Mouse (Mus musculus) liver, postnatal 0 days (tissue): ENCODE results near the gene Cxcl10. TPM values are rescaled to one million over a fixed set of nuclear protein-coding genes. Genes with fewer than 3 reads are reported as not detected.

ENCODE experiments used
- ATAC-seq: fragments of 200-750 bp; cut with Nextera tagmentation; 2 replicates; pipeline ENCODE4 v1.8.0; 2017; ENCODE audit warnings: mild to moderate bottlenecking, moderate library complexity
- DNase-seq: peaks from one replicate; pipeline ENCODE4 v3.0.0-alpha.2; 2016
- H3K27ac ChIP-seq: fragments of 300-500 bp; sonication (generic); 2 replicates; pipeline ENCODE4 v1.5.1; 2014; ENCODE audit warnings: antibody characterized with exemption, moderate library complexity, mild to moderate bottlenecking, low read depth
- H3K27me3 ChIP-seq: fragments of 300-500 bp; sonication (generic); 2 replicates; pipeline ENCODE4 v1.6.1; 2014; ENCODE audit warnings: low read length, control low read depth, mixed read lengths; ENCODE audit not compliant: insufficient read depth
- H3K36me3 ChIP-seq: fragments of 300-500 bp; sonication (generic); replicated peaks from 2 replicates; pipeline ENCODE4 v1.6.1; 2014; ENCODE audit warnings: mild to moderate bottlenecking, control low read depth, low read length, moderate library complexity, mixed read lengths; ENCODE audit not compliant: insufficient read depth
- H3K4me1 ChIP-seq: fragments of 300-500 bp; sonication (generic); 2 replicates; pipeline ENCODE4 v1.6.1; 2014; ENCODE audit warnings: antibody characterized with exemption, mild to moderate bottlenecking, control low read depth; ENCODE audit not compliant: insufficient read depth
- H3K4me2 ChIP-seq: fragments of 300-500 bp; sonication (generic); 2 replicates; pipeline ENCODE4 v1.6.1; 2014; ENCODE audit warnings: low read depth, mild to moderate bottlenecking, low read length, moderate library complexity, mixed read lengths
- H3K4me3 ChIP-seq: fragments of 300-500 bp; sonication (generic); 2 replicates; pipeline ENCODE4 v1.5.1; 2014; ENCODE audit warnings: low read depth, low read length
- H3K9ac ChIP-seq: fragments of 300-500 bp; sonication (generic); replicated peaks from 2 replicates; pipeline ENCODE4 v1.6.1; 2014; ENCODE audit warnings: mild to moderate bottlenecking, moderate library complexity
- H3K9me3 ChIP-seq: fragments of 300-500 bp; sonication (generic); 2 replicates; pipeline ENCODE4 v1.6.1; 2016; ENCODE audit warnings: mild to moderate bottlenecking, control low read depth, low read length, mixed read lengths
- CTCF ChIP-seq: sonication (generic); IDR thresholded peaks from 2 replicates; pipeline ENCODE4 v1.5.1; 2016; ENCODE audit warnings: antibody characterized with exemption, low read depth
- EP300 ChIP-seq: IDR thresholded peaks from 2 replicates; pipeline ENCODE4 v1.6.1; 2016; ENCODE audit warnings: antibody characterized with exemption, low read depth, mild to moderate bottlenecking
- WGBS: fragments of 180-500 bp; shearing (Covaris S2); extraction: QIAGEN DNeasy Blood & Tissue Kit; methylation state at CpG from one replicate; pipeline ENCODE4 v1.1.7; 2014; ENCODE audit not compliant: insufficient replicate concordance; 5-methylcytosine and 5-hydroxymethylcytosine counted together
- polyA plus RNA-seq: library from polyadenylated mRNA; unstranded; fragments of >200 nt; fragmentation: Nextera tagmentation; extraction: Ambion mirVana; gene quantifications from 2 replicates; pipeline ENCODE4 v1.2.1, GENCODE M21; 2015

Gene Cxcl10
- polyA plus RNA-seq, 1 experiment from 2014 or later = 7.5 TPM

DNA sequence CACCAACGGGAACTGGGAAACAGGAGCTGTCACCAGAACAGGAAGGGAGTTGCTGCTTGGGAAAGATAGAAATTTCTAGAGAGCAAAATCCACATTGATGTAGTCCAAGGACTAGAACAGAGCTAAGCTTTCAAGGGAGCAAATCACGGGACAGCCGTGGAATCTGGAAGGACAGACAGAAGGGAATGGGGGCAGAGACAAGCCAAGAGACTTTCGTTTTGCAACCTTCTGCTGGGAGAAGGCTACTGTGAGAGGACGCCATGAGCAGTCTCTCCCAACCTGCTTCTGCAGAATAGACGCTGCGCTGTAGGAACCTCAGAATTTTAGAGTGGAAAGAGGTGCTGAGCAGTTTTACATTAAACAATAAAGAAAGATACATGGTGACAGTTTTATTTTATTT, 1.0 kb upstream of the Cxcl10 start:
- no peak for ATAC-seq

DNA sequence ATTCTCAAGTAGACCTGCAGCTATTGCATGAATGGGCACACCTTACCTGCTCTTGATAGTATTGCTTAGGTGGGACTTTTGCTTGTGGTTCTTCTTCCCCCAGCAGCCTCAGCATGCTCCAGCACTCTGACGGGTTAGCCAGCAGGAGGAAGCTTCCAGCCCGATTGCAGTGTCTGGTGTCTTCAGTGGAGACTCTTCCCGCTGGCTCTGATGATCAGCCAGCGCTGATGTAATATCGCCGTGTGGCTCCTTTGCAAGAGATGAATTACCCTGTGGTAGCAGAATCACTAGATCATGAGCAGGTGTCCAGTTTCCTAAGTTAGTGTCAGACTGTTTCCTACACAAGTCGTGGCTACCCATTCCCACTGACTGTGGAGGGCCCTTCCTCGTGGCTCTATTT, 3.7 kb downstream of the Cxcl10 start:
- no peak for DNase-seq
- H3K27ac ChIP-seq = no peak overlapping the region

More for the DNA sequence above, 1.0 kb upstream of the Cxcl10 start:
- no peak overlapping the region for H3K4me3 ChIP-seq
- no peak for TF ChIP-seq EP300
- H3K27ac ChIP-seq = 0 out of 2 replicates have a peak overlapping the region, but pooled peaks have one; percentile 2
- no peaks in the 10 kb centered on the region for H3K36me3 ChIP-seq
- peaks cover 19% of the 10 kb centered on the region for H3K4me1 ChIP-seq
- H3K9me3 ChIP-seq = no peaks in the 10 kb centered on the region
- H3K4me2 ChIP-seq = 0 out of 2 replicates have a peak overlapping the region, but pooled peaks have one; percentile 51
- H3K9ac ChIP-seq = no peak overlapping the region
- no peaks in the 10 kb centered on the region for H3K27me3 ChIP-seq
- WGBS = 66% methylated on average over 7 of the region's 7 CpGs
- no peak for DNase-seq

DNA sequence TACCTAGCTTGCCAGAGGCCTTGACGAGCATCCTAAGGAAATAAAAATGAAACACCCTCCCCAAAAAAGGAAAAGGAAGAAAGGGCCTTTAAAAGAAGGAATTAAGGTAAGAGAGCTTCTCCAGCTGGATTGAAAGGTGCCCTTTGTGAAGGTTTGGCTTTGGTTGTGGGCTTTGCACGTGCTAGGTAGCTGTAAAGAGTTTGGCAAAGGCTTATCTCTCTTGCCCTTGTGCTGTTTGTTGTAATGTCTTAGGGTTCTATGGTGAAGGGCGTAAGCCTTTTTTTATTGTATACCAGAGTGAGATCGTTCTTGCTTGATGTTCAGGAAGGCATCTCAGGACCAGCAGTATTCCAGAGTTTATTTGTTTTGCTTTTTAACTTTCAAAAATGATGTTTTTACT, 8.1 kb downstream of the Cxcl10 start:
- Histone ChIP-seq H3K9ac (no peak overlapping the region), H3K4me2 (no peak overlapping the region), H3K36me3 (no peaks in the 10 kb centered on the region), H3K9me3 (no peaks in the 10 kb centered on the region), H3K27ac (no peak overlapping the region), H3K4me1 (no peaks in the 10 kb centered on the region), H3K27me3 (no peaks in the 10 kb centered on the region), H3K4me3 (no peak overlapping the region)
- ATAC-seq (no peak), DNase-seq (no peak)
- no peak for TF ChIP-seq EP300
- no peak for TF ChIP-seq CTCF
- WGBS = 61% methylated on average over 4 of the region's 4 CpGs

More for the DNA sequence above, 3.7 kb downstream of the Cxcl10 start:
- H3K4me2 ChIP-seq = no peak overlapping the region
- 69% methylated on average over 8 of the region's 8 CpGs for WGBS
- H3K4me3 ChIP-seq = no peak overlapping the region
- H3K4me1 ChIP-seq = peaks cover 14% of the 10 kb centered on the region
- H3K9me3 ChIP-seq = no peaks in the 10 kb centered on the region
- no peaks in the 10 kb centered on the region for H3K36me3 ChIP-seq
- no peaks in the 10 kb centered on the region for H3K27me3 ChIP-seq
- H3K9ac ChIP-seq = no peak overlapping the region
- no peak for ATAC-seq
- no peak for TF ChIP-seq EP300
- TF ChIP-seq CTCF = no peak

DNA sequence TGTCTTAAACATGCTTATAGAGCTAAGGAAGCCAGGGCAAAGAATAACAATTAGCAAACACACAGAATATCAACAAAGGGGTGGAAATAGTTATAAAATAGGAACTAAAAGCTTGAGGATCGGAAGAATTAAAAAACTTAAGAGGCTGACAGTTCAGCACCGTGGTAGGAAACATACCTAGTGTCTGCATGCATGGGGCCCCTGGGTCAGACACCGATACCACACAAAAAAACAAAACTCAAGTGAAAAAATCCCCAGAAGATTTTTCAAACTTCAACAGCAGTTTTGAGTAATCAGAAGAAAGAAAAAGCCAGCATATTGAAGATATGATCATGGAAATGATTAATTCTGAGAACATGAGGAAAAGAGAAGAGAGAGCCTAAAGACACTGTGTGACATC, 11.9 kb downstream of the Cxcl10 start:
- Histone ChIP-seq H3K4me2 (no peak overlapping the region), H3K36me3 (no peaks in the 10 kb centered on the region), H3K9ac (no peak overlapping the region), H3K4me1 (no peaks in the 10 kb centered on the region), H3K9me3 (no peaks in the 10 kb centered on the region), H3K4me3 (no peak overlapping the region), H3K27me3 (no peaks in the 10 kb centered on the region), H3K27ac (no peak overlapping the region)
- no peak for ATAC-seq
- TF ChIP-seq EP300 (no peak), CTCF (no peak)
- no peak for DNase-seq
- WGBS = 57% methylated on average over 3 of the region's 3 CpGs

DNA sequence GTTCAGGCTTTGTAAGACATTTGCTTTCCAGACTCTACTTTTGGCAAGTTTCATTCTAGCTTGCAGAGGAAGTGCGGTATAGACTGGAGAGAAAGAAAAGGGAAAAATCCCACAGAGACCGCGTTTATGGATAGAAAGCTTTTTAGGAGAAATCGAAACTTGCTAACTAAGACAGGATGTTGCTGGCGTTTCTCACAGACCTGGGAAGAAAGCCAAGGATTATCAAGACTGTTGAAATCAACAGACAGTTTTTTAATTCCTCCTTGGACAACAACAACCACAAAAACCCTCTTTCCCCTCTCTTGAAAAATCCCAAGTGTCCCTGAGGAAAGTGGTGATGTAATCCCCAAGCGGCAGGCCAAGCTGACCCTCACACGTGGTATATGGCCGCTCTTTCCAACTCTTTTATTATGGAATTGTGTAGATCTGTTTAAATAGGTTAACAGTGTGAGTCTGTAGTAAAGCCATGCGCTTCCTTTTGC, 16.3 kb downstream of the Cxcl10 start:
- Histone ChIP-seq H3K27ac (peak overlapping the region; percentile 62), H3K4me1 (peaks cover 3% of the 10 kb centered on the region; the same call in 1 of the 2 replicates), H3K9ac (no peak overlapping the region), H3K36me3 (no peaks in the 10 kb centered on the region), H3K4me3 (no peak overlapping the region), H3K9me3 (no peaks in the 10 kb centered on the region), H3K27me3 (no peaks in the 10 kb centered on the region), H3K4me2 (peak overlapping the region; percentile 40)
- WGBS = 63% methylated on average over 9 of the region's 9 CpGs
- TF ChIP-seq EP300 = no peak
- TF ChIP-seq CTCF = no peak
- DNase-seq (no peak), ATAC-seq (no peak)

DNA sequence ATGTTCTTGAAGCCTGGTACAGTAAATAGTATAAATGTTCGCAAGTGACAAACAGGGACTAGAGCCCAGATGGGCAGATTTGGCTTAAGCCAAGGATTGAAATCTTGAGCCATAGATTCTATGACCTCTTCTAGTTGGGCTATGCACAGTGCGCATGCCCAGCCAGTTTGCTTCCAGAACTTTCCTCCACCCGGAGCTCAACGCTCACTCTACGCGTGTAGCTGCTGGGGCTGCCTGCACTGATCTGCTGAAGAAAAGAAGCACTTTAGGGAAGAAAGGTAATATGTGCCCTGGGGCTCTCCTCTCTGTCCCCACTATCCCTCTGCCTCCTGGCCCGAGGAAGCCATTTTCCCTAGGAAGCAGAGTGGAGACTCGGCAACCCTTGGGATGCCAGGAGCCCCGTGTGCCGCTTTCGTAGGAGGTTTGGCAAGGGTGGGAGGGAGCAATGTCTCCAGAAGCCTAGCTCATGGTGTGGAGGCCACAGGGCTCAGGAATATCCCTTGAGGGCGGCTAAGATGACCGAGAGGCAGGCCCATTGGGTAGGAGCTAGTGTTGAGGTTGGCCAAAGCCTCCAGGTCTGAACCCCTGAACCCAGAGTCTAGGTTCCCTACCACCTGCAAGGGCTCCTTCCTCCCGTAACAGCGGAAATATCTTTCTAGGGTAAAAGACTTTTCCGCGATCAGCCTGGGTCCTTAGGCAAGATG, 16.9 kb downstream of the Cxcl10 start, which contains the start of gene Art3:
Gene Art3, plus strand, starts transcription at position 193 of the 704 bp plus-strand sequence.
- H3K9me3 ChIP-seq = no peaks in the 10 kb centered on the region
- DNase-seq = no peak
- H3K4me3 ChIP-seq = no peak within 1 kb of the TSS
- H3K27ac ChIP-seq = peak within 1 kb of the TSS; percentile 62
- H3K4me1 ChIP-seq = peaks cover 5% of the 10 kb centered on the region; the same call in 1 of the 2 replicates
- no peaks in the 10 kb centered on the region for H3K36me3 ChIP-seq
- H3K27me3 ChIP-seq = no peaks in the 10 kb centered on the region
- 85% methylated on average over 17 of the region's 17 CpGs for WGBS
- no peak for TF ChIP-seq CTCF
- no peak for TF ChIP-seq EP300
- no peak within 1 kb of the TSS for H3K9ac ChIP-seq
- H3K4me2 ChIP-seq = peak within 1 kb of the TSS; percentile 47
- no peak for ATAC-seq
